Mouse (Mus musculus) heart, embryonic 13.5 days (tissue): ENCODE data around the gene Gm8251. TPM values are rescaled to one million over a fixed set of nuclear protein-coding genes. Genes with fewer than 3 reads are reported as not detected.

Experiments
- ATAC-seq: fragments of 200-750 bp; cut with Nextera tagmentation; 2 replicates; pipeline ENCODE4 v1.8.0; 2017; ENCODE audit warnings: moderate TSS enrichment; ENCODE audit not compliant: insufficient number of reproducible peaks, low FRiP score, low TSS enrichment; ENCODE audit errors: extremely low read depth
- H3K27ac ChIP-seq: fragments of 300-500 bp; sonication (generic); replicated peaks from 2 replicates; pipeline ENCODE4 v1.5.1; 2015; ENCODE audit warnings: moderate library complexity, mild to moderate bottlenecking, inconsistent platforms
- H3K27me3 ChIP-seq: fragments of 300-500 bp; sonication (generic); replicated peaks from 2 replicates; pipeline ENCODE4 v1.6.1; 2015; ENCODE audit warnings: mild to moderate bottlenecking, inconsistent platforms
- H3K36me3 ChIP-seq: fragments of 300-500 bp; sonication (generic); 2 replicates; pipeline ENCODE4 v1.6.1; 2015; ENCODE audit warnings: mild to moderate bottlenecking, inconsistent platforms
- H3K4me1 ChIP-seq: fragments of 300-500 bp; sonication (generic); 2 replicates; pipeline ENCODE4 v1.6.1; 2015; ENCODE audit warnings: inconsistent platforms
- H3K4me2 ChIP-seq: fragments of 300-500 bp; sonication (generic); 2 replicates; pipeline ENCODE4 v1.6.1; 2015; ENCODE audit warnings: inconsistent platforms, mild to moderate bottlenecking, moderate library complexity
- H3K4me3 ChIP-seq: fragments of 300-500 bp; sonication (generic); 2 replicates; pipeline ENCODE4 v1.5.1; 2015; ENCODE audit warnings: moderate library complexity, mild to moderate bottlenecking, inconsistent platforms
- H3K9ac ChIP-seq: fragments of 300-500 bp; sonication (generic); 2 replicates; pipeline ENCODE4 v1.6.1; 2015; ENCODE audit warnings: inconsistent platforms, mild to moderate bottlenecking, moderate library complexity
- H3K9me3 ChIP-seq: fragments of 300-500 bp; sonication (generic); 2 replicates; pipeline ENCODE4 v1.6.1; 2016; ENCODE audit warnings: inconsistent platforms
- WGBS: fragments of 180-500 bp; shearing (Covaris S2); methylation state at CpG from one replicate; pipeline ENCODE4 v1.1.7; 2015; ENCODE audit warnings: mixed read lengths; 5-methylcytosine and 5-hydroxymethylcytosine counted together
- polyA plus RNA-seq: library from polyadenylated mRNA; unstranded; fragments of >200 nt; fragmentation: Nextera tagmentation; extraction: Ambion mirVana; gene quantifications from 2 replicates; pipeline ENCODE4 v1.2.1, GENCODE M21; 2015

Gene Gm8251
- polyA plus RNA-seq, 1 experiment from 2014 or later = not detected

- H3K27ac ChIP-seq = no peak overlapping the region
- no peak for ATAC-seq
- H3K4me3 ChIP-seq = no peak overlapping the region
- H3K27me3 ChIP-seq = no peaks in the 10 kb centered on the region
- H3K9me3 ChIP-seq = no peaks in the 10 kb centered on the region
- WGBS = 79% methylated on average over 5 of the region's 5 CpGs
- no peak overlapping the region for H3K4me2 ChIP-seq
- H3K4me1 ChIP-seq = no peaks in the 10 kb centered on the region
- no peak overlapping the region for H3K9ac ChIP-seq
- no peaks in the 10 kb centered on the region for H3K36me3 ChIP-seq
Observed at GRCm38 (mm10) chr1:44032948-44033347, 28.8 kb downstream of the Gm8251 start.

GRCm38 (mm10) chr1:44032213-44032612, 29.5 kb downstream of the Gm8251 start:
- 56% methylated on average over 2 of the region's 2 CpGs for WGBS
- no peak for ATAC-seq
- Histone ChIP-seq H3K4me3 (no peak overlapping the region), H3K27me3 (no peaks in the 10 kb centered on the region), H3K27ac (no peak overlapping the region), H3K36me3 (no peaks in the 10 kb centered on the region), H3K9me3 (no peaks in the 10 kb centered on the region), H3K4me1 (no peaks in the 10 kb centered on the region), H3K4me2 (no peak overlapping the region), H3K9ac (no peak overlapping the region)

- Histone ChIP-seq H3K27ac (no peak overlapping the region), H3K4me1 (no peaks in the 10 kb centered on the region), H3K4me3 (no peak overlapping the region), H3K9me3 (no peaks in the 10 kb centered on the region), H3K36me3 (no peaks in the 10 kb centered on the region), H3K9ac (no peak overlapping the region), H3K27me3 (no peaks in the 10 kb centered on the region), H3K4me2 (no peak overlapping the region)
- no peak for ATAC-seq
- WGBS = 84% methylated on average over 1 of the region's 1 CpGs
Observed at GRCm38 (mm10) chr1:44027651-44028050, 34.1 kb downstream of the Gm8251 start.

- 78% methylated on average over 1 of the region's 1 CpGs for WGBS
- no peaks in the 10 kb centered on the region for H3K27me3 ChIP-seq
- H3K4me2 ChIP-seq = no peak overlapping the region
- no peak for ATAC-seq
- H3K4me1 ChIP-seq = peaks cover 6% of the 10 kb centered on the region; the same call in 1 of the 2 replicates
- H3K27ac ChIP-seq = no peak overlapping the region
- no peak overlapping the region for H3K4me3 ChIP-seq
- H3K9ac ChIP-seq = no peak overlapping the region
- no peaks in the 10 kb centered on the region for H3K9me3 ChIP-seq
- H3K36me3 ChIP-seq = no peaks in the 10 kb centered on the region
Observed at GRCm38 (mm10) chr1:44022656-44023055, 39.1 kb downstream of the Gm8251 start.

GRCm38 (mm10) chr1:44019934-44020333, 41.8 kb downstream of the Gm8251 start, which contains the start of gene Mettl21c:
Gene Mettl21c (minus strand): TSS chr1:44020034.
- peaks cover 6% of the 10 kb centered on the region; the same call in 1 of the 2 replicates for H3K4me1 ChIP-seq
- ATAC-seq = no peak
- H3K9ac ChIP-seq = no peak within 1 kb of the TSS
- H3K27me3 ChIP-seq = no peaks in the 10 kb centered on the region
- no peaks in the 10 kb centered on the region for H3K36me3 ChIP-seq
- no peaks in the 10 kb centered on the region for H3K9me3 ChIP-seq
- no peak within 1 kb of the TSS for H3K4me3 ChIP-seq
- H3K27ac ChIP-seq = no peak within 1 kb of the TSS
- H3K4me2 ChIP-seq = no peak within 1 kb of the TSS

GRCm38 (mm10) chr1:44015556-44015955, 46.2 kb downstream of the Gm8251 start:
- H3K4me3 ChIP-seq = no peak overlapping the region
- H3K36me3 ChIP-seq = no peaks in the 10 kb centered on the region
- H3K4me1 ChIP-seq = peaks cover 6% of the 10 kb centered on the region; the same call in 1 of the 2 replicates
- no peak for ATAC-seq
- H3K9ac ChIP-seq = no peak overlapping the region
- no peak overlapping the region for H3K4me2 ChIP-seq
- no peak overlapping the region for H3K27ac ChIP-seq
- H3K27me3 ChIP-seq = no peaks in the 10 kb centered on the region
- no peaks in the 10 kb centered on the region for H3K9me3 ChIP-seq
- 82% methylated on average over 2 of the region's 2 CpGs for WGBS

Other genes starting within 250 kb of the Gm8251 start
- 13.6 and 15.0 TPM in 2 replicates for gene Uxs1, start 234.1 kb downstream of the Gm8251 start, polyA plus RNA-seq
- 45.8 and 47.5 TPM in 2 replicates for gene Tpp2, start 128.3 kb downstream of the Gm8251 start, polyA plus RNA-seq
- gene Mettl21c, start 41.9 kb downstream of the Gm8251 start, polyA plus RNA-seq = 0.05 and 0.38 TPM in 2 replicates
- 69.3 and 71.2 TPM in 2 replicates for gene Tex30, start 40.5 kb upstream of the Gm8251 start, polyA plus RNA-seq
- gene Kdelc1, start 56.9 kb upstream of the Gm8251 start, polyA plus RNA-seq = 38.1 and 45.5 TPM in 2 replicates
- 12.4 and 12.6 TPM in 2 replicates for gene Bivm, start 57.0 kb upstream of the Gm8251 start, polyA plus RNA-seq
- 10.2 and 11.8 TPM in 2 replicates for gene Ercc5, start 85.8 kb upstream of the Gm8251 start, polyA plus RNA-seq
- gene Mettl21e, start 157.0 kb upstream of the Gm8251 start, polyA plus RNA-seq = 0.06 TPM in 1 of 2 replicates, not detected in the other